Mouse (Mus musculus) liver, embryonic 11.5 days (tissue): ENCODE measurements around the gene Def8. TPM values are rescaled to one million over a fixed set of nuclear protein-coding genes. Genes with fewer than 3 reads are reported as not detected.

Source experiments
- polyA plus RNA-seq: library from polyadenylated mRNA; unstranded; fragments of >200 nt; fragmentation: Nextera tagmentation; extraction: Ambion mirVana; gene quantifications from 2 replicates; pipeline ENCODE4 v1.2.1, GENCODE M21; 2014

The Def8 gene
- polyA plus RNA-seq, 1 experiment from 2014 or later = 27.0 TPM

Other genes starting within 250 kb of the Def8 start
- 0.52 and 1.3 TPM in 2 replicates for gene Dpep1, start 237.3 kb upstream of the Def8 start, polyA plus RNA-seq
- gene Chmp1a, start 210.8 kb upstream of the Def8 start, polyA plus RNA-seq = 95.4 and 104 TPM in 2 replicates
- gene Spata33, start 210.7 kb upstream of the Def8 start, polyA plus RNA-seq = 1.4 and 1.7 TPM in 2 replicates
- 22.8 and 25.0 TPM in 2 replicates for gene Cdk10, start 198.7 kb upstream of the Def8 start, polyA plus RNA-seq
- 2.0 and 2.2 TPM in 2 replicates for gene Spata2l, start 187.3 kb upstream of the Def8 start, polyA plus RNA-seq
- gene Zfp276, start 169.3 kb upstream of the Def8 start, polyA plus RNA-seq = 16.0 and 18.8 TPM in 2 replicates
- gene Vps9d1, start 169.2 kb upstream of the Def8 start, polyA plus RNA-seq = 9.2 and 10.7 TPM in 2 replicates
- 39.7 and 46.8 TPM in 2 replicates for gene Fanca, start 105.0 kb upstream of the Def8 start, polyA plus RNA-seq
- gene Spire2, start 90.8 kb upstream of the Def8 start, polyA plus RNA-seq = 6.5 and 6.7 TPM in 2 replicates
- 136 and 147 TPM in 2 replicates for gene Tcf25, start 49.8 kb upstream of the Def8 start, polyA plus RNA-seq
- gene Mc1r, start 16.4 kb upstream of the Def8 start, polyA plus RNA-seq = 0.04 and 0.06 TPM in 2 replicates
- 6.0 and 6.9 TPM in 2 replicates for gene Tubb3, start 12.1 kb upstream of the Def8 start, polyA plus RNA-seq
- 42.2 and 43.0 TPM in 2 replicates for gene Afg3l1, start 54.4 kb downstream of the Def8 start, polyA plus RNA-seq
- 1.5 and 1.6 TPM in 2 replicates for gene Dbndd1, start 91.9 kb downstream of the Def8 start, polyA plus RNA-seq
- gene Gas8, start 95.3 kb downstream of the Def8 start, polyA plus RNA-seq = 13.7 and 15.5 TPM in 2 replicates
- 4.8 and 4.9 TPM in 2 replicates for gene Rhou, start 230.4 kb downstream of the Def8 start, polyA plus RNA-seq